Mouse (Mus musculus) limb, embryonic 13.5 days (tissue): Measurements from ENCODE around the gene Foxl1. TPM values are rescaled to one million over a fixed set of nuclear protein-coding genes. Genes with fewer than 3 reads are reported as not detected.

ENCODE experiments used
- ATAC-seq: fragments of 200-750 bp; cut with Nextera tagmentation; 2 replicates; pipeline ENCODE4 v1.8.0; 2017; ENCODE audit warnings: low read depth, moderate number of reproducible peaks, moderate TSS enrichment; ENCODE audit not compliant: low FRiP score
- H3K27ac ChIP-seq: fragments of 300-500 bp; sonication (generic); 2 replicates; pipeline ENCODE4 v1.5.1; 2015; ENCODE audit warnings: inconsistent platforms, mild to moderate bottlenecking, moderate library complexity
- H3K27me3 ChIP-seq: fragments of 300-500 bp; sonication (generic); 2 replicates; pipeline ENCODE4 v1.6.1; 2015; ENCODE audit warnings: mild to moderate bottlenecking, inconsistent platforms
- H3K36me3 ChIP-seq: fragments of 300-500 bp; sonication (generic); 2 replicates; pipeline ENCODE4 v1.6.1; 2015; ENCODE audit warnings: inconsistent platforms, mild to moderate bottlenecking, moderate library complexity
- H3K4me1 ChIP-seq: fragments of 300-500 bp; sonication (generic); 2 replicates; pipeline ENCODE4 v1.6.1; 2015; ENCODE audit warnings: inconsistent platforms
- H3K4me2 ChIP-seq: fragments of 300-500 bp; sonication (generic); replicated peaks from 2 replicates; pipeline ENCODE4 v1.6.1; 2015; ENCODE audit warnings: inconsistent platforms, mild to moderate bottlenecking, moderate library complexity
- H3K4me3 ChIP-seq: fragments of 300-500 bp; sonication (generic); 2 replicates; pipeline ENCODE4 v1.5.1; 2015; ENCODE audit warnings: moderate library complexity, mild to moderate bottlenecking, inconsistent platforms
- H3K9ac ChIP-seq: fragments of 300-500 bp; sonication (generic); 2 replicates; pipeline ENCODE4 v1.6.1; 2015; ENCODE audit warnings: mild to moderate bottlenecking, inconsistent platforms
- H3K9me3 ChIP-seq: fragments of 300-500 bp; sonication (generic); 2 replicates; pipeline ENCODE4 v1.6.1; 2016; ENCODE audit warnings: inconsistent platforms
- WGBS: fragments of 180-500 bp; shearing (Covaris S2); methylation state at CpG from one replicate; pipeline ENCODE4 v1.1.7; 2015; 5-methylcytosine and 5-hydroxymethylcytosine counted together
- polyA plus RNA-seq: library from polyadenylated mRNA; unstranded; fragments of >200 nt; fragmentation: Nextera tagmentation; extraction: Ambion mirVana; gene quantifications from 2 replicates; pipeline ENCODE4 v1.2.1, GENCODE M21; 2015

Gene Foxl1
- polyA plus RNA-seq, 1 experiment from 2014 or later: 0.15 TPM

DNA sequence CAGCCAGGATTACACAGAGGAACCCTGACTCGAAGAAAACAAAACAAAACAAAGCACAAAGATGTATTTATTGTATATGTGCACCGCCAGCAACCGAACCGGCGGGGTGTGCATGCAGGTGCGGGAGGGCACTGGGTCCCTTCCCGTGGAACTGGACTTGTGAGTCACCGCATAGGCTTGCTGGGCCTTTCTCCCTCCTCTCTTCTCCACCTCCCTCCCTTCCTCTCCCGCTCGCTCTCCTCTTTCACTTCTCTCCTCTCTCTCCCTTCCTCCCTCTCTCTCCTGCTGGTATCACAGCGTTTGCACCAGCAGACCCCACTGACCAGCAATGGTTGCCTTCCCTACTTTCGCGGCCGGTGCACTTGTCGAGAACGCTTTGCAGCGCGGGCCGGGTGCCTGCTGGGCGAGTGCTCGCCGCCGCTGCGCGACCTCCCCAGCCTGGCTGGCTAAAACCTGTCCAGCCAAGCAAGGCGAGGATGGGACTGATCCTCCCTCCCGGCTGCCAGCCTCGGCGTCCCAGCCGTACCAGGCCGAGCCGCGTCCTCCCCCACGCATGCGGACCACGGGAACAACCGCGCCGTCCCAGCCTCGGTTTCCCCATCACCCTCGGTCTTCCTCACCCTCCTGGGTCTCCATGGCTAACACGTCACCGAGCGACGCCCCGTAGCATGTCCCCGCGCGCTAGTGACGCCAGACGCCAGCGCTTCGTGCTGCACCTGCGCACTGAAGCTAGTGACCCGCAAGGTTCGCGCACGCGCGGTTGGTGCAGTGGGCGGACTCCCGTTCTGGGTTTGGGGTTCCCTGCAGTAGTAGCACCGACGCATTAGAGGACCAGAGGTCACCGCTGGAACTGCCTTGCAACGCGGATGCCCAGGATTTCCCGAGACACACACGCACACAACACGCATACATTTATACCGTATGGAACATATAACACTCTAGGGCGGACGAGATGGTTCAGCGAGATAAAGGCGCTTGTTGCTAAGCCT lies 19.8 kb upstream of the Foxl1 start, which contains the start of gene Mthfsd:
Mthfsd (minus strand) TSS at position 725 of the 989 bp plus-strand sequence.
- WGBS: 1% methylated on average over 75 of the region's 75 CpGs

DNA sequence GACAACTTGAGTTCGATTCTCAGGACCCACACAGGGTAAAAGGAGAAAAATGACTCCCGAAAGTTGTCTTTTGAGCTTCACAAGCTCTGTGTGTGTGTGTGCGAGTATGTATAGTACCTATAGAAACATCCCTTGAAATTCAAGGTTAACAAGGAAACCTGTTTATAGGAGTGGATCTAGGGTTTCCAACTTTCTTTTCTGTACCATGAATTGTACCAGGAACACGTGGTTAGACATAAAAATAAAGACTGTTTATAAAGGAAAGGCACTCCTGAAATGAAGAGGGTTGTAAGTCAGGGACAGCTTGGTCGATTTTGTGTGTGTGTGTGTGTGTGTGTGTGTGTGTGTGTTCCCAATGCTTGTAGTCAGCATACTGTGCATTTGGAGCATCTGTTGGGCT lies 19.1 kb upstream of the Foxl1 start:
- peaks cover 26% of the 10 kb centered on the region for H3K36me3 ChIP-seq
- H3K4me2 ChIP-seq: peak overlapping the region; percentile 79
- ATAC-seq: no peak
- no peak overlapping the region for H3K27ac ChIP-seq
- WGBS: 13% methylated on average over 5 of the region's 5 CpGs
- H3K9ac ChIP-seq: peak overlapping the region; percentile 59; the same call in 1 of the 2 replicates
- peak overlapping the region; percentile 94 for H3K4me3 ChIP-seq
- H3K9me3 ChIP-seq: no peaks in the 10 kb centered on the region
- H3K27me3 ChIP-seq: peaks cover 17% of the 10 kb centered on the region
- H3K4me1 ChIP-seq: peaks cover 18% of the 10 kb centered on the region

More for the DNA sequence above, 19.8 kb upstream of the Foxl1 start, which contains the start of gene Mthfsd:
- Histone ChIP-seq H3K4me3 (peak within 1 kb of the TSS; percentile 94), H3K27me3 (peaks cover 14% of the 10 kb centered on the region), H3K4me1 (peaks cover 15% of the 10 kb centered on the region), H3K36me3 (peaks cover 33% of the 10 kb centered on the region), H3K4me2 (peak within 1 kb of the TSS; percentile 79), H3K9ac (peak within 1 kb of the TSS; percentile 89), H3K27ac (peak within 1 kb of the TSS; percentile 61), H3K9me3 (no peaks in the 10 kb centered on the region)
- ATAC-seq: peak; percentile 93

GRCm38 (mm10) chr8:121111145-121111907 lies 16.4 kb upstream of the Foxl1 start:
- WGBS: 46% methylated on average over 7 of the region's 7 CpGs
- Histone ChIP-seq H3K9me3 (no peaks in the 10 kb centered on the region), H3K9ac (no peak overlapping the region), H3K27ac (no peak overlapping the region), H3K36me3 (peaks cover 3% of the 10 kb centered on the region), H3K27me3 (peaks cover 40% of the 10 kb centered on the region), H3K4me3 (no peak overlapping the region), H3K4me2 (no peak overlapping the region), H3K4me1 (peaks cover 35% of the 10 kb centered on the region)
- ATAC-seq: no peak

GRCm38 (mm10) chr8:121113261-121113660 lies 14.5 kb upstream of the Foxl1 start:
- ATAC-seq: peak; percentile 24
- Histone ChIP-seq H3K27ac (no peak overlapping the region), H3K4me3 (peak overlapping the region; percentile 4; the same call in 1 of the 2 replicates), H3K9ac (no peak overlapping the region), H3K27me3 (peaks cover 60% of the 10 kb centered on the region), H3K4me1 (peaks cover 38% of the 10 kb centered on the region), H3K4me2 (peak overlapping the region; percentile 56), H3K9me3 (no peaks in the 10 kb centered on the region), H3K36me3 (no peaks in the 10 kb centered on the region)
- under 1% methylated on average over 21 of the region's 21 CpGs for WGBS

GRCm38 (mm10) chr8:121115136-121115535 lies 12.6 kb upstream of the Foxl1 start:
- Histone ChIP-seq H3K36me3 (no peaks in the 10 kb centered on the region), H3K9ac (peak overlapping the region; percentile 46), H3K9me3 (no peaks in the 10 kb centered on the region), H3K4me3 (peak overlapping the region; percentile 32), H3K27ac (no peak overlapping the region), H3K4me1 (peaks cover 44% of the 10 kb centered on the region), H3K4me2 (peak overlapping the region; percentile 56), H3K27me3 (peaks cover 75% of the 10 kb centered on the region)
- WGBS: 1% methylated on average over 25 of the region's 25 CpGs
- no peak for ATAC-seq

- Histone ChIP-seq H3K36me3 (no peaks in the 10 kb centered on the region), H3K4me2 (peak within 1 kb of the TSS; percentile 90), H3K9me3 (no peaks in the 10 kb centered on the region), H3K4me1 (peaks cover 50% of the 10 kb centered on the region), H3K9ac (peak within 1 kb of the TSS; percentile 80), H3K27me3 (peaks cover 83% of the 10 kb centered on the region), H3K4me3 (peak within 1 kb of the TSS; percentile 68), H3K27ac (peak within 1 kb of the TSS; percentile 91)
- under 1% methylated on average over 25 of the region's 25 CpGs for WGBS
- peak; percentile 70; the same call in 1 of the 2 replicates for ATAC-seq
Observed at GRCm38 (mm10) chr8:121115948-121116347, 11.8 kb upstream of the Foxl1 start, which contains the start of gene Foxc2. Gene Foxc2, plus strand, starts transcription at chr8:121116171.

DNA sequence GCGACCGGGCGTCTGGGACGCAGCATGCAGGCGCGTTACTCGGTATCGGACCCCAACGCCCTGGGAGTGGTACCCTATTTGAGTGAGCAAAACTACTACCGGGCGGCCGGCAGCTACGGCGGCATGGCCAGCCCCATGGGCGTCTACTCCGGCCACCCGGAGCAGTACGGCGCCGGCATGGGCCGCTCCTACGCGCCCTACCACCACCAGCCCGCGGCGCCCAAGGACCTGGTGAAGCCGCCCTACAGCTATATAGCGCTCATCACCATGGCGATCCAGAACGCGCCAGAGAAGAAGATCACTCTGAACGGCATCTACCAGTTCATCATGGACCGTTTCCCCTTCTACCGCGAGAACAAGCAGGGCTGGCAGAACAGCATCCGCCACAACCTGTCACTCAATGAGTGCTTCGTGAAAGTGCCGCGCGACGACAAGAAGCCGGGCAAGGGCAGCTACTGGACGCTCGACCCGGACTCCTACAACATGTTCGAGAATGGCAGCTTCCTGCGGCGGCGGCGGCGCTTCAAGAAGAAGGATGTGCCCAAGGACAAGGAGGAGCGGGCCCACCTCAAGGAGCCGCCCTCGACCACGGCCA lies 11.1 kb upstream of the Foxl1 start:
- ATAC-seq: 0 out of 2 replicates have a peak, but pooled peaks have one; percentile 12
- H3K4me2 ChIP-seq: peak overlapping the region; percentile 90
- H3K27ac ChIP-seq: peak overlapping the region; percentile 91
- H3K9me3 ChIP-seq: no peaks in the 10 kb centered on the region
- WGBS: under 1% methylated on average over 55 of the region's 55 CpGs
- H3K4me3 ChIP-seq: peak overlapping the region; percentile 68
- peak overlapping the region; percentile 80 for H3K9ac ChIP-seq
- peaks cover 87% of the 10 kb centered on the region for H3K27me3 ChIP-seq
- H3K36me3 ChIP-seq: no peaks in the 10 kb centered on the region; the same call in 1 of the 2 replicates
- peaks cover 54% of the 10 kb centered on the region for H3K4me1 ChIP-seq

DNA sequence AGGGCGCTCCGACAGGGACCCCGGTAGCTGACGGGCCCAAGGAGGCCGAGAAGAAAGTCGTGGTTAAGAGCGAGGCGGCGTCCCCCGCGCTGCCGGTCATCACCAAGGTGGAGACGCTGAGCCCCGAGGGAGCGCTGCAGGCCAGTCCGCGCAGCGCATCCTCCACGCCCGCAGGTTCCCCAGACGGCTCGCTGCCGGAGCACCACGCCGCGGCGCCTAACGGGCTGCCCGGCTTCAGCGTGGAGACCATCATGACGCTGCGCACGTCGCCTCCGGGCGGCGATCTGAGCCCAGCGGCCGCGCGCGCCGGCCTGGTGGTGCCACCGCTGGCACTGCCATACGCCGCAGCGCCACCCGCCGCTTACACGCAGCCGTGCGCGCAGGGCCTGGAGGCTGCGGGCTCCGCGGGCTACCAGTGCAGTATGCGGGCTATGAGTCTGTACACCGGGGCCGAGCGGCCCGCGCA lies 10.5 kb upstream of the Foxl1 start:
- H3K4me2 ChIP-seq: peak overlapping the region; percentile 90
- peak overlapping the region; percentile 68 for H3K4me3 ChIP-seq
- no peak for ATAC-seq
- H3K4me1 ChIP-seq: peaks cover 54% of the 10 kb centered on the region
- peaks cover 89% of the 10 kb centered on the region for H3K27me3 ChIP-seq
- H3K9ac ChIP-seq: peak overlapping the region; percentile 80
- H3K36me3 ChIP-seq: no peaks in the 10 kb centered on the region; the same call in 1 of the 2 replicates
- 1% methylated on average over 61 of the region's 62 CpGs for WGBS
- H3K9me3 ChIP-seq: no peaks in the 10 kb centered on the region
- H3K27ac ChIP-seq: peak overlapping the region; percentile 91; the same call in 1 of the 2 replicates

DNA sequence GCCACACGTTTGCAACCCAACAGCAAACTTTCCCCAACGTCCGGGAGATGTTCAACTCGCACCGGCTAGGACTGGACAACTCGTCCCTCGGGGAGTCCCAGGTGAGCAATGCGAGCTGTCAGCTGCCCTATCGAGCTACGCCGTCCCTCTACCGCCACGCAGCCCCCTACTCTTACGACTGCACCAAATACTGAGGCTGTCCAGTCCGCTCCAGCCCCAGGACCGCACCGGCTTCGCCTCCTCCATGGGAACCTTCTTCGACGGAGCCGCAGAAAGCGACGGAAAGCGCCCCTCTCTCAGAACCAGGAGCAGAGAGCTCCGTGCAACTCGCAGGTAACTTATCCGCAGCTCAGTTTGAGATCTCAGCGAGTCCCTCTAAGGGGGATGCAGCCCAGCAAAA lies 9.8 kb upstream of the Foxl1 start:
- WGBS: 1% methylated on average over 28 of the region's 28 CpGs
- H3K9me3 ChIP-seq: no peaks in the 10 kb centered on the region
- ATAC-seq: no peak
- peak overlapping the region; percentile 68 for H3K4me3 ChIP-seq
- H3K27ac ChIP-seq: no peak overlapping the region
- H3K4me1 ChIP-seq: peaks cover 54% of the 10 kb centered on the region
- peaks cover 89% of the 10 kb centered on the region for H3K27me3 ChIP-seq
- peak overlapping the region; percentile 80 for H3K9ac ChIP-seq
- H3K36me3 ChIP-seq: no peaks in the 10 kb centered on the region; the same call in 1 of the 2 replicates
- H3K4me2 ChIP-seq: peak overlapping the region; percentile 90

- Histone ChIP-seq H3K4me1 (peaks cover 50% of the 10 kb centered on the region), H3K4me3 (peak overlapping the region; percentile 68), H3K27ac (no peak overlapping the region), H3K9ac (peak overlapping the region; percentile 80), H3K9me3 (no peaks in the 10 kb centered on the region), H3K27me3 (peaks cover 93% of the 10 kb centered on the region), H3K4me2 (peak overlapping the region; percentile 90), H3K36me3 (no peaks in the 10 kb centered on the region; the same call in 1 of the 2 replicates)
- ATAC-seq: no peak
- WGBS: 2% methylated on average over 18 of the region's 18 CpGs
Observed at GRCm38 (mm10) chr8:121118634-121119420, 8.9 kb upstream of the Foxl1 start.
